Mouse (Mus musculus) heart, embryonic 11.5 days (tissue): ENCODE data around the gene Iars2. TPM values are rescaled to one million over a fixed set of nuclear protein-coding genes. Genes with fewer than 3 reads are reported as not detected.

Source experiments
- ATAC-seq: fragments of 200-750 bp; cut with Nextera tagmentation; replicated peaks from 2 replicates; pipeline ENCODE4 v1.8.0; 2017; ENCODE audit warnings: moderate library complexity; ENCODE audit not compliant: insufficient number of reproducible peaks, low FRiP score, low TSS enrichment
- H3K27ac ChIP-seq: fragments of 300-500 bp; sonication (generic); 2 replicates; pipeline ENCODE4 v1.5.1; 2014; ENCODE audit warnings: mild to moderate bottlenecking, low read depth, low read length
- H3K27me3 ChIP-seq: fragments of 300-500 bp; sonication (generic); 2 replicates; pipeline ENCODE4 v1.6.1; 2014; ENCODE audit warnings: mild to moderate bottlenecking, low read length, mixed read lengths; ENCODE audit not compliant: control insufficient read depth, insufficient read depth
- H3K36me3 ChIP-seq: fragments of 300-500 bp; sonication (generic); 2 replicates; pipeline ENCODE4 v1.6.1; 2014; ENCODE audit warnings: mild to moderate bottlenecking, low read length, moderate library complexity, mixed read lengths; ENCODE audit not compliant: control insufficient read depth, insufficient read depth
- H3K4me1 ChIP-seq: fragments of 300-500 bp; sonication (generic); 2 replicates; pipeline ENCODE4 v1.6.1; 2014; ENCODE audit warnings: low read length; ENCODE audit not compliant: control insufficient read depth, insufficient read depth
- H3K4me2 ChIP-seq: fragments of 300-500 bp; sonication (generic); 2 replicates; pipeline ENCODE4 v1.6.1; 2014; ENCODE audit warnings: mild to moderate bottlenecking, moderate library complexity
- H3K4me3 ChIP-seq: fragments of 300-500 bp; sonication (generic); 2 replicates; pipeline ENCODE4 v1.5.1; 2014; ENCODE audit warnings: low read depth, low read length
- H3K9ac ChIP-seq: fragments of 300-500 bp; sonication (generic); 2 replicates; pipeline ENCODE4 v1.6.1; 2014; ENCODE audit warnings: mild to moderate bottlenecking, low read depth, low read length, moderate library complexity
- H3K9me3 ChIP-seq: fragments of 300-500 bp; sonication (generic); replicated peaks from 2 replicates; pipeline ENCODE4 v1.6.1; 2016; ENCODE audit warnings: low read length; ENCODE audit not compliant: control insufficient read depth
- WGBS: fragments of 180-500 bp; shearing (Covaris S2); extraction: QIAGEN DNeasy Blood & Tissue Kit; methylation state at CpG from one replicate; pipeline ENCODE4 v1.1.7; 2014; ENCODE audit not compliant: insufficient replicate concordance; 5-methylcytosine and 5-hydroxymethylcytosine counted together
- polyA plus RNA-seq: library from polyadenylated mRNA; unstranded; fragments of >200 nt; fragmentation: Nextera tagmentation; extraction: Ambion mirVana; gene quantifications from 2 replicates; pipeline ENCODE4 v1.2.1, GENCODE M21; 2014

The Iars2 gene
- polyA plus RNA-seq, 1 experiment from 2014 or later, result 34.9 TPM

- 92% methylated on average over 15 of the region's 15 CpGs for WGBS
- Histone ChIP-seq H3K27ac (no peak overlapping the region), H3K9me3 (no peaks in the 10 kb centered on the region), H3K4me1 (peaks cover 10% of the 10 kb centered on the region), H3K9ac (no peak overlapping the region), H3K27me3 (no peaks in the 10 kb centered on the region), H3K4me2 (no peak overlapping the region), H3K4me3 (no peak overlapping the region), H3K36me3 (peaks cover 12% of the 10 kb centered on the region)
- no peak for ATAC-seq
Observed at GRCm38 (mm10) chr1:185283247-185283646, 45.9 kb downstream of the Iars2 start.

GRCm38 (mm10) chr1:185282846-185283245 lies 46.4 kb downstream of the Iars2 start:
- Histone ChIP-seq H3K36me3 (peaks cover 16% of the 10 kb centered on the region), H3K4me1 (peaks cover 10% of the 10 kb centered on the region), H3K9ac (no peak overlapping the region), H3K27me3 (no peaks in the 10 kb centered on the region), H3K4me3 (no peak overlapping the region), H3K4me2 (no peak overlapping the region), H3K9me3 (no peaks in the 10 kb centered on the region), H3K27ac (no peak overlapping the region)
- no peak for ATAC-seq
- 94% methylated on average over 11 of the region's 11 CpGs for WGBS

GRCm38 (mm10) chr1:185280616-185281015 lies 48.6 kb downstream of the Iars2 start:
- Histone ChIP-seq H3K4me3 (no peak overlapping the region), H3K9ac (no peak overlapping the region), H3K27ac (no peak overlapping the region), H3K9me3 (no peaks in the 10 kb centered on the region), H3K36me3 (peaks cover 8% of the 10 kb centered on the region), H3K27me3 (no peaks in the 10 kb centered on the region), H3K4me1 (peaks cover 10% of the 10 kb centered on the region), H3K4me2 (no peak overlapping the region)
- 92% methylated on average over 4 of the region's 4 CpGs for WGBS
- no peak for ATAC-seq

- H3K36me3 ChIP-seq, result peaks cover 8% of the 10 kb centered on the region
- H3K4me1 ChIP-seq, result peaks cover 2% of the 10 kb centered on the region; the same call in 1 of the 2 replicates
- 67% methylated on average over 9 of the region's 9 CpGs for WGBS
- no peaks in the 10 kb centered on the region for H3K9me3 ChIP-seq
- no peak overlapping the region for H3K27ac ChIP-seq
- no peaks in the 10 kb centered on the region for H3K27me3 ChIP-seq
- no peak overlapping the region for H3K4me3 ChIP-seq
- 0 out of 2 replicates have a peak overlapping the region, but pooled peaks have one; percentile 30 for H3K9ac ChIP-seq
- ATAC-seq, result no peak
- no peak overlapping the region for H3K4me2 ChIP-seq
Observed at GRCm38 (mm10) chr1:185279288-185279687, 49.9 kb downstream of the Iars2 start.

- ATAC-seq, result no peak
- H3K9ac ChIP-seq, result no peak overlapping the region
- no peak overlapping the region for H3K4me2 ChIP-seq
- WGBS, result 78% methylated on average over 11 of the region's 11 CpGs
- H3K4me1 ChIP-seq, result no peaks in the 10 kb centered on the region
- no peaks in the 10 kb centered on the region for H3K27me3 ChIP-seq
- H3K36me3 ChIP-seq, result peaks cover 14% of the 10 kb centered on the region
- no peaks in the 10 kb centered on the region for H3K9me3 ChIP-seq
- H3K4me3 ChIP-seq, result no peak overlapping the region
- no peak overlapping the region for H3K27ac ChIP-seq
Observed at GRCm38 (mm10) chr1:185277022-185277421, 52.2 kb downstream of the Iars2 start.

- Histone ChIP-seq H3K27ac (no peak overlapping the region), H3K4me1 (no peaks in the 10 kb centered on the region), H3K4me3 (no peak overlapping the region), H3K36me3 (peaks cover 19% of the 10 kb centered on the region), H3K27me3 (no peaks in the 10 kb centered on the region), H3K9me3 (no peaks in the 10 kb centered on the region), H3K9ac (no peak overlapping the region), H3K4me2 (no peak overlapping the region)
- no peak for ATAC-seq
- 70% methylated on average over 7 of the region's 7 CpGs for whole genome bisulfite sequencing
Observed at GRCm38 (mm10) chr1:185275976-185276375, 53.2 kb downstream of the Iars2 start.

GRCm38 (mm10) chr1:185274819-185275545 lies 54.2 kb downstream of the Iars2 start:
- no peak for ATAC-seq
- no peaks in the 10 kb centered on the region for H3K4me1 ChIP-seq
- no peaks in the 10 kb centered on the region for H3K9me3 ChIP-seq
- peaks cover 19% of the 10 kb centered on the region for H3K36me3 ChIP-seq
- H3K4me3 ChIP-seq, result no peak overlapping the region
- H3K4me2 ChIP-seq, result no peak overlapping the region
- 64% methylated on average over 5 of the region's 5 CpGs for WGBS
- no peak overlapping the region for H3K27ac ChIP-seq
- no peak overlapping the region for H3K9ac ChIP-seq
- no peaks in the 10 kb centered on the region for H3K27me3 ChIP-seq

GRCm38 (mm10) chr1:185271373-185271772 lies 57.8 kb downstream of the Iars2 start:
- no peak for ATAC-seq
- Histone ChIP-seq H3K4me3 (no peak overlapping the region), H3K4me1 (no peaks in the 10 kb centered on the region), H3K4me2 (no peak overlapping the region), H3K36me3 (peaks cover 17% of the 10 kb centered on the region), H3K27me3 (no peaks in the 10 kb centered on the region), H3K9me3 (no peaks in the 10 kb centered on the region), H3K9ac (no peak overlapping the region), H3K27ac (no peak overlapping the region)
- WGBS, result 94% methylated on average over 9 of the region's 9 CpGs
